Mouse (Mus musculus): ENCODE measurements around the gene Prr29.
"Not testable (repeated sequence)": the region's sequence is repeated elsewhere in the genome, so short reads cannot be mapped to it uniquely, and the experiment has no call there.

Gene Prr29

DNA sequence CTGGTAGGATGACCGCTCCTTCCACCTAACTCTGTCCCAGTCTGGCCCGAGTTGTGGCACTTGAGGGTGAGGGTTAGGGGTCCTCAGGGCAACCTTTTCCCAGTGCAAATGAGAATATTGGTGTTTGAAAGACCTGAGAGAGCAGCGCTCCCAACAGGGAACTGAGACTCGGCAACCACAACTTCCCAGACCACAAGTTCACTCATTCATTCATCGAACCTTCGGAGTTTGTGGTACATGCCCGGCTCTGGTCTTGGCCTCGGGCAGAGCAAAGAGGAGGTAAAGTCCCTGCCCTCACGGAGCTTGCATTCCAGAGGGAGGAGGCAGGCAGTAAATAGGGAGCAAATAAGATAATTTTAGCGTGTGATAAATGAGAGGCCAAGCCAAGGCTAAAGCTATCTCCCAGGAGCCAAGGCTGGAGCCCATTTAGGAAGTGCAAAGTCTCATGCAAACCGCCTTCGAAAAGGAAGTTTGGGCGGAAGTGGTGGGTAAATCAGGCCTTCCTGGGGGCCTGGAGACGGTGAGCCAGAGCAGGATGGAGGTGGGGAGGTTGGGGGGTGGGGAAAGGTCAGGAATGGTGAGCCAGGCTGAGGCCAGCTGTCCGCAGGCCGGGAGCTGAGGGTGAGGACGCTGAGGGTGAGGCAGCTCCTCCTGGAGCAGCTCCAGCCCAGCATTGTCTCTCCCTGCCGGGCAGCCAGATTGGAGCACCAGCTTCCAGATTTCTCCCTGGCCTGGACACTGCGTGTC is 9.7 kb upstream of the Prr29 start:
- peak; percentile 71 for DNase-seq

DNA sequence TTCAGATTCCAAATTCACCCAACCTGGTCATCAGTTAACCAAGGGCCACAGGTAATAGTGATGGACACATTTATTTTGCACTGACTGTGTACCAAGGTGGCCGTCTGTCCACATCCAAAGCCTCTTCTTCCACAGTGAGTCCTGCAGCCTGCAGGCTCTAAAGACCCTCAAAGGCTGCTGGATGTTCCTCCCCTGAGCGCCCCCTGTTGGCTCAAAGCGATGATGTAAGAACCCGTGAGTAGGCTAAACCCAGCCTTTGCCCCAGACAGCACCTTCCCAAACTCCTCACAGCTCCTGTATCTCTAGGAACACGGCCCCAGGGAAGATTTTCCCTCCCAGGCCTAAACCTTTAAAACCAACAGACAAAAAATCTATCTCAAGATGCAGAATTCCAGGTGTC is 5.9 kb upstream of the Prr29 start:
- peak in 1 of 2 experiments; percentile 39 for DNase-seq

DNA sequence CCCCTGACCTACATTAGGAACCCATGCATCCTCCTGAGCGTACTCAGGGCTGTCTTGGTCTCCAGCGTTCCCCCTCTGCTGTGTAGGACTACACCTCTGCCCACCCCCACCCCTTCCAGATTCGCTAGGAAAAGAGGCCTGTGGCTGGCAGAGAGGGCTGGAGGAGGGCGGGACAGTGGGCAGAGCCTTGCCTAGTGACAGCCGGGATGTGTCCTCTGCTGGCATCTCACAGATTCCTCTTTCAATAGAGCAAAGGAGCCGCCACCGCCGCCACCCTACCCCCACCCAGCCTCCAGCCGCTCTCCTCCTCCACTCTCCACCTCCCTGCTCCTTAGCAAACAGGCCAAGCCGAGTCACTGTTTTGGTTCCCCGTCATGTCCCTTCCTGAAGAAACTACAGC is 560 bp upstream of the Prr29 start:
- peak; percentile 15 to 49 for DNase-seq

DNA sequence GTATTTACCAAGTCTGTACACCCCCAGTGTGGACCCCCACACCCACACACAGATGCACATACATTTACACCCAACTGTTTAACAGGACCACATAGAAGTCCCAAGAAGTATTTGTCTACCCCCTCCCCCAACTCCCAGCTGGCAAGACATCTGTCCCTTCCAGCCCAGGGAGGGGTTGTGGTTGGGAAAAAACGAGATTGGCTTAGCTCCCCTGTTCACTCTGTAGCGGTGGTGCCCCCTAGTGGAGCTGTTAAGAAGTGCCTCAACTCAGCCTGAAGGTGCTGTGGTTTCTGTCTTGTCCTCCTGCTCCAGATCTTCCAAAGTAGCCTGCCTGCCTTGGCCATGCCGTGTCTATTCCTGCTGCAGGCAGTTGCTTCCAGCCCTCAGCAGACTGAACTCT is 1.0 kb downstream of the Prr29 start:
- DNase-seq = peak; percentile 86 to 95

DNA sequence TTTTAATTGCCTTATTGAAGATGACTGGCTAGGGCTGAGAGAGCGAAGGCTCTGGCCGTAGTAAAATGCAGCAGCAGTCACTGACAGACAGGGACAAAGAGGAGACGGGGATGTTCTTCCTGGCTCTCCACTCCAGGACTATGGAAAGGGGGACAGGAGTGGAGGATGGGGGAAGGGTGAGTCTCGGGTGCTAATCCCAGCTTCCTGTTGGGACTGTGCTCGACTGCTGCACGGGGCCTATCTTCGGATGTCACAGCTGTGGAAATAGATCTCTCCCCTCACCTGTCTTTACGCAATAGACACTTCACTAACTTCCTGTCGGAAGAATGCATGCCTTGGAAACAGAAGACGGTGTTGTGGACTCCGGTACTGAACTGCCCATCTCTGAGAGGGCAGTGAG is 8.7 kb downstream of the Prr29 start:
- no peak for DNase-seq

DNA sequence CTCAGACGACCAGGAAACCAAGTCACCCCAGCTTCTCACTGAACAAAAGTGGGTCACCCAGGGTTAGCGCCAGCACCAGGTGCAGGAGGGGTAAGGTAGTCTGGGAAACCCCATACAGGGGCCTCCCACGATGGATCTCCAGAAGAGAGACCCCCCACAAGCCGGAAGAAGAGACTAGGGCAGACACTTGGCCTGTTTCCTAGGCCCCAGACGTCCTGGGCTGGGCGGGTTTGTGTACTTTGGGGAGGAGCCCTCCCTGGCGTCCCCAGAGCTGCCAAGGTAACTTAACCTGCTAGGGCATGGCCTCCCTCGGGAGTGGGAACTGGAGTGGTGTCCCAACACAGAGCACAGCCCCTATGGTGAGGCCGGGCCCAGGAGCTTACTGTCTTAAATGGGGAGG is 9.3 kb downstream of the Prr29 start:
- DNase-seq = no peak

DNA sequence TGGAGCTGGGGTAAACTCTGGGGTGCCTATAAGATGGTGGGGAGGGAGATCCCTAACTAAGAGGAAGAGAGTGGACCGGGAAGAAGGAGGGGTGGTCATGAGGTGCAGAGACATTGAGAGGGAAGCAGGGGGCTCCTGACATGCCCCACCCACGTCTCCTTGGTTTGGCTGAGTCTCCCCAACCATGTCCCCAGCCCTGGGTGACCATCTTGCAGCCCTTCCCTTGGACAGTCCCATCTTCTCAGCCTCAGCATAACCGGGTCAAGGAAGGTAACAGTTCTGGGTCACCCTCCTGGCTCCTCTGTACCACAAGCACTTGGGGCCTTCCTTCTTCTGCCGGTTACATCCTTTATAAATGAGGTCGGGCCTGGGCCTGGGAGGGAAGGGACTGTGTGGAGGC is 9.7 kb downstream of the Prr29 start:
- DNase-seq = no peak

DNA sequence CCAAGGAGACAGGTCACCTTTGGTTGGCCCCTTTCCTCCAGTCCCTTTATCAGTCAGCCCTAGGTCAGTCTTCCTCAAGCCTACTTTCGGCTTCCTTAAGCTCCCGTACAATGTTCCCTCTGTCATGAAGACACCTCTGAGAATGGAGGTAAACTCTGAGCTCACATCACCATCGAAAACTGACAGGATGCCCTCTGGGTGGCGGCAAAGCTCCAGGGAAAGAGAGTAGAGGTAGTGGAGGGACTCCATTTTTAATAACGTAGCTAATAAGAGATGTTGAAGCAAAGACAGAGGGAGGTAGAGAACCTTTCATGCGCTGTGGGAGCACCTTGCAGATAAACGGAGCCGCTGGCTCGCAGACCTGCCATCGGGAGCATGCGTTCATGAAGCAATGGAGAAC is 15.7 kb downstream of the Prr29 start:
- DNase-seq = no peak

DNA sequence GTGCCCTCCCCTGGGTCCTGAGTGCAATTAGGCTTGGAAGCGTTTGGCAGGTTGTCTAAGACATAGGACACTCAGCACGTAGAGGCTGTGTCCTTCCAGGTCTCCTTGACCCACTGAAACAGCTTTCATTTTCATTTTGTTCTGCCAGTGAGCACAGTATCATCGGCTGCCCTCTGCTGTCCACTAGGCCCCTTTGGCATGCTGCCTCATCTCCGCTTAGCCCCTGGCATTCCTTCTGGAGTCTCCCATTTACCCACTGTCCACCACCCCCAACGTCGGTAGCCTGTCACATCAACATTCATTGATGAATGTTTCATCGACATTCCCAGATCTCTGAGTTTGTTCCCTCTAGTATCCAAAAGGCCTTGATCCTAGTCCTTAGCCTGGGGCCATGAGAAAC is 16.6 kb downstream of the Prr29 start:
- DNase-seq = peak; percentile 19 to 49

DNA sequence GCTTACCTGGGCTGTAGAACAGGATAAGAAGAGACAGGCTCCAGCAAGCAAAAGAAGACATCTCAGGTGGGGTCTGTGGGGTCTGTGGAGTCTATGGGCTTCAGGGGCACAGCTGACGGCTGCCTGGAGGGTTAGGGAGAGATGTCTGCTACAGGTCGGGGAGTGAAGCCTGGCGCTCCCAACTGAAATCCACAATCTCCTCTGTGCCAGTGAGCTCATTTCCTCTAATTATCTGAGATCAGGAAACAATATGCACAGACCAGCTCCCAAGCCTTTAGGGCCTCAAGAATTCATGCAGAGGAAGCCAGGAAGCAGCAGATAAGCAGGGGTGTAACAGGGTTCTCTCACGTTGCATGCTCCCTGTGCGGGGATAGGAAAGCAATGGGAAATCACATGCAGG is 17.2 kb downstream of the Prr29 start:
- DNase-seq = no peak

DNA sequence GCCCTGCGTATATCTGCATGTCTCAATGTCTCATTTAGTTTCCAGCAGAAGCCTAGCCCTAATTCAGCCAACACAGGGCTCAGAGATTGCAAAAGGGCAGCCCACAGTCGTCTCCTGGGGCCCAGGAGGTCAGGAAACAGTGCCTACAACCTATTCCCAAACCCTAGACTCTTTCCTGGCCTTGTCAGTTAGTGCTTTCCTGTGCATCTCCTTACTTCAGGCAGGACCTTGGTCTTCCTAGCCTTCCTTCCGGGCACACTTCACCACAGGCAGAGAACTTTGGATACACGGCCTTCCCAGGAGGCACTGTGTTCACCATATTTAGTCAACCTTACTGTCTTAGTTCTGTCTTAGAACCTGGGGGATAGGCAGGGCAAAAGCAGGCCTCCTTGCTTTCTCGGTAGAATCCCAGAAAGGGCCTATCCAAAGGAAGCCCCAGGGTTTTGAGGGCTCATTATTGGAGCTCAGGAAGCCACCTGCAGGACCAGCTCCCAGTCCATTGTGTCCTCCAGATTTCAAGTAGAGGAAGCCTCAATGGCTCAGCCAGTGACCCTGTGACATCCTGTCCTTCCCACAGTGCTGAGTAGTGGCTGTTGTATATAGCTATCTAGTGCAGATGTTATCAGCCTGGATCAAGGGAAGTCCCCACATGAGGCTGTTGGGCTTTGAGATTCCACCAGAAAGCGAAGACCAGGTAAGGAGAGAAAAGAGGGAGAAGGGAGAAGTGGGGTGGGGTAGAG is 17.9 kb downstream of the Prr29 start:
- no peak for DNase-seq

DNA sequence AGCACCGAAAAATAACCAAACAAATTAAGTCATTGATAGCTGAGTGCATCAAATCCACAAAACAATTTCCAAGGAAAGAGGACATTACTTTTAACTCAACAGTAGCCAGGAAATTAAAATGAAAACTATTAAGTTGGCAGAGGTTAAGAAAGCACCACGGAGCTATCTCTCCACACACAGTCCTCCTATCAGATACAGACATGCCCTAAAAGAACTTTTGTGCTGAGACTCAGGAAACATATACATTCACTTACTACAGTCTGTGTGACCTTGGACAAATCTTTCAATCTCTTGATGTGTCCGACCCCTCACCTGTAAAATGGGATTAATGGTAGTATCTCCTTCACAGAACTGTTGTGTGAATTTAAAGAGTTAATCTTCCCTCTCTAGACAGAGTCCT is 21.1 kb downstream of the Prr29 start:
- DNase-seq = no peak

DNA sequence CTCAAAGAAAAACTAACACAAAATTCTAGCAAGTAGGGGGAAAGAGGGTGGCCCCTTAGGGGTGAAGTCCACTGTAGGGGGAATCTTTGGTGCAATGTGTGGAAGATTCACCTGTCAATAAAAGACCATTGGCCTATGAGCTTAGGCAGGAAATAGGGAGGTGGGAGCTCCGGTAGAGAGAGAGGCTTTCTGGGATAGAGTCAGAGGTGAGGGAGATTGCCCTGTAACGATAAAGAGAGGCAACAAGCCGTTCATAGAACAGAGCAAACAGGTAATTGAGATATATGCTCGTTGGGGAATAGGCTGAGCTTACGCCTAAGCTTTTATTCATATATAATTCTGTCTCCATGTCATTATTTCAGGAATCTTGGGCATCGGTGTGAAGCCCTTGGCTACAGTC is 21.7 kb downstream of the Prr29 start:
- DNase-seq = no peak

DNA sequence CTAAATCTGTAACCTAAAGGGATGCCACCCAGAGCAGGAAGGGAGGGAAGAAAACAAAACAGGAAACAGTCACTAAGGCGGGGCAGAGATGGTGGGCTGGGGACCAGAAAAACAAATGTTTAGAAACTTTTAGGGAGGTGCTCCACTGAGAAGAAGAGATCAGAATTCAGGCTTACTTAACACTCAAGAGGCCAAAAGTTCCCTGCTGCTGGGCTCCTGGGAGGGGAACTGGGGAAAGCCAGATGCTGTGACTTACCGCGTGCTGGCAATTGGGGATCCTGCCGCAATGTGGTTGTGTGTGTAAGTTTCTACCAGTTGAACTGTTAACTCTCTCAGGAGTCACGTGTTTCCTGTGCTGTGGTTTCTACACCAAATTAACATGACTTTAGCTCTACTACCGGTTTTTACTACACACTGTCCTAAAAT is 22.5 kb downstream of the Prr29 start, which contains the start of gene Icam2:
Gene Icam2 (minus strand): TSS at position 285 of the 426 bp plus-strand sequence.
- no peak for DNase-seq

DNA sequence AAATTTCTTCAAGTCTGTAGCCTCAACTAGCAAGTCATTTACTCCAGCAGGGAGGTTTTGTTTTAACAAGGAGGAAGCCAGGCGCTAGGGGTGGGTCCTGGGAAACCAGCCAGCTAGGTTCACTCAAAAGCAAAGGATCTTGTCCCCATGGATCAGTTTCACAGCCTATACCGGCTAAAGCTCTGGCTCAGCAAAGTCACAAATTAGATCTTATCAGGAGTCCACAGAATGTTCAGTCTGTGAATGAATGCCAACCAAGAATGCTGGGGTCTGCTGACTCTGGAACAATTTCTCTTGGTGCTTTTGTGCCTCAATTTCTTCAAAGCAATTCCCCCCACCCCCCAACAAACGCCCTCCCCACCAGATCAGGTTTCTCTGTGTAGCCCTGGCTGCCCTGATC is 24.3 kb downstream of the Prr29 start:
- DNase-seq = no peak

DNA sequence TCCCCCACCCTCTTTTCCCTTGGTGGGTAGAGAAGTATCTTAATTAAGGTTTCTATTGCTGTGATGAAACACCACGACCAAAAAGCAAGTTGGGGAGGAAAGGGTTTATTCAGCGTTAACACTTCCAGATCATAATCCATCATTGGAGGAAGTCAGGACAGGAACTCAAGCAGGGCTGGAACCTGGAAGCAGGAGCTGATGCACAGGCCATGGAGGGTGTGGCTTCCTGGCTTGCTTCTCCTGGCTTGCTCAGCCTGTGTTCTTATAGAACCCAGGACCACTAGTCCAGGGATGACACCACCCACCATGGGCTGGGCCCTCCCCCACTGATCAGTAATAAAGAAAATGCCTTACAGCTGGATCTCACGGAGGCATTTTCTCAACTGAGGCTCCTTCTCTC is 25.5 kb downstream of the Prr29 start:
- DNase-seq = no peak

DNA sequence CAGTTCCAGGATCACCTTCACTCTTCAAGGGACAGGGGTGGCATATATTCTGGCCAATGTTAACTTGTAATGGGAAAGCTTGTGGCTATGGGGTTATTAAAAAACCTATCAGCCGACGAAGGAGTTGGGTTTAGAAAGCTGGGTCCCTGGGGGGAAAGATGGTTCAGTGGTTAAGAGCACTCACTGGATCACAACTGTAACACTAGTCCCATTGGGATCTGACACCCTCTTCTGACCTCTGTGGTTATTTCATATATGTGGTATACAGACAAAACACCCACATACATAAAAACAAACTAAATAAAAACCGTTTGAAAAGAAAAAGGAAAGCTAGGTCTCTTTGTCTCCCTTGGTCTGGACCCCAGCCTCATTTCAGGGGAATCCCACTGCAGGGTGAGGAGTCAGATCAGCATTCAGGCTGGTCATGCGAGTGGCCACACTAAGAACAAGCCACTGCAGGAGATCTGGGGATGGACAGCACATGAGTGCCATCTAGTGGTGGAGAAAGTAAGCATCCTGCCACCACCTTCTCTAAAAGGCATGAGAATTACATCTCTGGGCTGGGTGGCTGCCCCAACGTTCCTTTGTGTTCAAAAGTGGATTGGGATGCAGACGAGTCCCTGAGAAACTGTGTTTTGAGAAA is 26.4 kb downstream of the Prr29 start:
- DNase-seq = peak; percentile 85 to 87

DNA sequence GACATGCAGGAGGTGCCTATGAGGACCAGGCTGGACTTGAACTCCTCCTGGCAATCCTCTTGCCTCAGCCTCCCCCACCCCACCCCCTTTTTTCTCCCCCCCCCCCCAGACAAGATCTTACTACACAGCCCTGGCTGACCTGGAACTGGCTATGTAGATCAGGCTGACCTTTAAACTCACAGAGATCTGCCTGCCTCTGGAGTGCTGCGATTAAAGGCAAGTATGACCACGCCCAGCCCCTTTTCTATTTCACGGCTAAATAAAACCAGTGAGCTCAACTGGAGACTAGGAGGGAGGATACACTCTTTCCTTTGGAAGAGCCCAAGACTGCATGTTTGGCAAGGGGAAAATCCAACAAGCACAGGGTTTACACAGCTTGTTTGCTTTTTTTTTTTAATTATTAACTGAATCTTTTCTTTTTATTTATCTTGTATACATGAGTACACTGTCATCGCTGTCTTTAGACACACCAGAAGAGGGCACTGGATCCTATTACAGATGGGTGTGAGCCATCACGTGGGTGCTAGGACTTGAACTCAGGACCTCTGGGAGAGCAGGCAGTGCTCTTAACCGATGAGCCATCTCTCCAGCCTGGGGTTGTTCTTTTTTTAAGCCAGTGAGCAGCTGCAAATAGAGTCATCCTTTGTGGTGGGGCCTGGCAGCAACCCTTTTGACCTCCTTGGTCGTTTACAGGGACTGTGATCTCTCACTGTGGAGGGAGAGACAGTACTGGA is 27.5 kb downstream of the Prr29 start:
- DNase-seq = no peak

DNA sequence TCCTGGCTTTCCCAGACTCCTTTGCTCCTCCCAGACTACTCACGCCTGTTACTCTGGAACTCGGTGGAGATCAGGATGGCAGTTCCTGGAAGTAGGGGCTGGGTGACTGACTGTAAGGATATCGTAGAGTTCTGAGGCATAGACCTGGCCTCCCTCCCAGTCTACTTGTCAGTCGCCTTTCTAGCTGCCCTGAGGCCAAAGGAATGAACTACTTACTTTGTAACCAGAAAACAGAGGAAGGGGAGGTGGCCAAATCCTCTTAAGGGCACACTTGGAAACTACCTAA is 28.0 kb downstream of the Prr29 start:
- DNase-seq = no peak

DNA sequence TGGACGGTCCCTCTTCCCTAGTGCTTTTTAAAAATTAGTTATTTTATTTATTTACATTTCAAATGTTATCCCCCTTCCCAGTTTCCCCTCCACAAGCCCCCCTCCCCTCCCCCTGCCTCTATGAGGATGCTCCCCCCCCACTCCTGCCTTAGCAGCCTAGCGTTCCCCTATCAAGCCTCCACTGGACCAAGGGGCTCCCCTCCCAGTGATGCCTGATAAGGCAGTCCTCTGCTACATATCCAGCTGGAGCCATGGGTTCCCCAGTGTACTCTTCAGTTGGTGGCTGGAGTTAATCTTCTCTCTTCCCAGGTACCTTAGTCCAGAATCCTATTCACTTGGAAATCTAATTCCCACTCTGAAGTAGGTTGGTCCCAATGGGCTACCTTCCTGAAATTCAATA is 28.8 kb downstream of the Prr29 start:
- DNase-seq = not testable (repeated sequence)

DNA sequence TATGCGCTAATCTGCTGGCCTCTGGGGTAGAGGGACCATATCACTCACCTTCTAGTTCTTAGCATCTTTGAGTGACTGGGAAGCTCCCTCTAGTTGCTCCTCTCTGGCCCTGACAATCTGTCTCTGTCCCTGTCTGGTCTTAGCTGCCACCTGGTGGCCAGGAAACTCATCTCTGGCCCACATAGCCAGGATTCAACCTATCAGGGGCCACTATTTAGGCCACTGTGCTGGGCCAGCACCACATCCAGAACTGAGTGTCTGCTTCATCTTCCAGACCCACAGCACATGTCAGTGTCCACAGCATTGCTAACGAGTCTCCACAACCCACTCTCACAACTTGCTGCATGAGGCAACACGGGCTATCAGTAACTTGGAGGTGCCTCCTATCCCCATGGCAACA is 32.4 kb downstream of the Prr29 start:
- DNase-seq = peak; percentile 35 to 59

DNA sequence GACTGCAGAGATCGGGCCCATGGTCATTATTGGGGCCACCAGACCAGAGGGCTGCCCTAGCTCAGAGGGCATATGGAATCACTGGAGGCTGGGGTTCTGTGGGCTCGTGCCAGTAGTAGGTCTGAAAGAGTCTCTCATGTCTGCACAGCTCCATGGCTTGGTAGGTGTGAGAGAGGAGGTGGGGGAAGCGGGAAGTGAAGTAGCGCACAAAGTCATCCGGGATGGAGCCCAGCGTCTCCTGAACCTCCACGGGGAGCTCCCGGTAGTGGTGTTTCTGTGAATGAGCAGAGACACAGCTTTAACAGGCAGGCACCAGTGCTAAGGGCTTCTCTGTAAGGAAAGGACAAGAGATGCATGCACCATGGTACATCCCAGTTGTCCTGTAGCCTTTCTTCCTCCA is 33.2 kb downstream of the Prr29 start:
- no peak for DNase-seq

DNA sequence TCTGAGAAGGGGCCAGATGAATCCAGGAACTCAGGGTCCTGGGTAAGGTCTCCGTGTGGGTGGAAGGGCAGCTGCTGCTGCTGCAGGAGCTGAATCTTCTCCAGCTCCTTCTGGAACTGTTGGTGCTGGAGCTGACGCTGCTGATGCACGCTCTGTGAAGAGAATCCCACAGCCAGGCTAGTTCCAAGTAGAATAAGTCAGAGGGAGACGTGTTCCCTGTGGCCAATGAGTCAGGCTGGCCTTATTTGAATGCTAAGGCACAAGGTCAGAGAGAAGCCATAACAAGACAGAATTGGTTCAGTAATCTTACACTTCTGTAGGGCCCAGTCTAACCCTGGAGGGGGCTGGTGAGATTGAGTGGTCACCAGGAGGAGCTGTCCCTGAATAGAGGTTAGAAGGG is 44.7 kb downstream of the Prr29 start:
- DNase-seq = no peak

DNA sequence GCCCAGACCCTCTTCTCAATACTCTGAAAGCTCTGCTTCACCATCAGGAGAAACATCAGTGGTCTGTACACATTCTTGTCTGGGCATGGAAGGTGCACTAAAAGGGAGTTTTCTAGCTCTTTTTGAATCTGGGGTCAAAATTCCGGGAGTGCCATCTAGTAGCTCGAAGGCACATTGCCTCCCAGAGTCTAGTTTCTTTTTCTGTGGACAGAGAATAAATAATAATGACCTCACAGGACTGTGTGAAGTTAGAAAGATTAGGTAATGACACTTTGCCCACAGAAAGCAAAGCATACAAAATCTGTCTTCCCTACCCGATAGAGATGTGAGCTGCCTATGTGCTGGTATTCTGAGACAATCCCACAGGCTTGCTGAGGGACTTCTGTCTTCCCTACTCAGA is 45.2 kb downstream of the Prr29 start:
- DNase-seq = no peak

Data from cerebellum, postnatal 14 days (tissue).